Mouse (Mus musculus): ENCODE measurements around the gene Asxl2.
"Not testable (repeated sequence)": the region's sequence is repeated elsewhere in the genome, so short reads cannot be mapped to it uniquely, and the experiment has no call there.

The Asxl2 gene

GRCm38 (mm10) chr12:3426530-3427034 lies at the start of gene Asxl2:
TSS of gene Asxl2 (plus strand) at chr12:3426857.
- peak; percentile 99 for DNase-seq (ENCODE audit: low read depth, low spot score)

DNA sequence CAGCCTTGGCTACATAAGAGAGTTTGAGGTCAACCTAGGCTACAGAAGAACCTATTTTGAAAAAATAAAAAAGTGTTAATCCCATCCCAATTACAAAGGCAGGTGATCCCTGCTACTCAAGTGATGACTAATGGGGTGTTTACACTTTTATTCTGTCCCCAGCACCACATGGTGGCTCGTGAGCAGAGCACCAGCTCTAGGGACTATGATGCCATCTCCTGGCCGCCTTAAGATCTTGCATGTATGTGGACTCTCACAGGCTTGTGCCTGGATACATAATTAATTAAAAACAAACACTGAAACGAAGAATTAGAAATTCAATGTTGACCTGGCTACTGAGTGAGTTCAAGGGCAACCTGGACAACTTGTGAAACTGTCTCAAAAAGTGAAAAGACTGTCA lies 49.5 kb upstream of the Asxl2 start:
- DNase-seq (ENCODE audit: low read depth, low spot score): no peak

DNA sequence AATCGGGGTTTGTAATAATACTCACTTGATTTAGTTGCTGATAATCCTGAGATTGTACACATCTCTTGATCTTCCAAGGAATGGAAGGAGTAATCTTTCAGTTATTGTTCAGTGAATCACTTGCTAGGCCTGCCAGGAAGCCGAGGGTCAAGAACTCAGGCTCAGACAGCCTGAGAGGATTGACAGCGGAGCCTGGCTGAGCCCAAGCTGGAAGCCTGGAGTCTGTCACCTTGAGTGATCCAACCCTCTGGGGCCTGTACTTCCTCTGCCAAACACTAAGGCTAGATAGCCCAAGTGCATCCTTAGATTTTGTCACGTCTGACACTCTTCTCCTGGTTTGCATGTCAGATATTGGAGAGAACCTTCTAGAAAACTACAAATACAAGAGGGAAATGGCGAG lies 48.9 kb upstream of the Asxl2 start:
- no peak for DNase-seq (ENCODE audit: low read depth, low spot score)

DNA sequence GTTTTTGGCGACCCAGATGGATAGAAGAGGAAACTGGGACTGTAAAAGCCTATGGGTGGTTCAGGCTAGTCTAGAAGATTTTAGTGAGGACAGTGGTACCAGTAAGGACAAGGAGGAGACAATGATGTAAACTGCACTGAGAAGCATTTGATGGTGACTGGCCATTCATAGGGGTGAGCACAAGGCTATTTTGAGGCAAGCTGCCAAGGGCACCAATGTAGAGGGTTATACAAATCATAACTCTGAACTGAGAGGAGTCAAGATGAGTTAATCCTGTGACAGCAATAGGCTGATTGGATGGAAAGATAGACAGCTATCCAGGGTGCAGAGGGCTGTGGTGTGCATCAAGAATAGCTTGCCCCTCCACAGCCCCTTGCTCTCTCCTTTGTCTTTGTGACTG lies 41.8 kb upstream of the Asxl2 start:
- DNase-seq (ENCODE audit: low read depth, low spot score): no peak

GRCm38 (mm10) chr12:3385271-3385670 lies 41.4 kb upstream of the Asxl2 start:
- DNase-seq (ENCODE audit: low read depth, low spot score): no peak

DNA sequence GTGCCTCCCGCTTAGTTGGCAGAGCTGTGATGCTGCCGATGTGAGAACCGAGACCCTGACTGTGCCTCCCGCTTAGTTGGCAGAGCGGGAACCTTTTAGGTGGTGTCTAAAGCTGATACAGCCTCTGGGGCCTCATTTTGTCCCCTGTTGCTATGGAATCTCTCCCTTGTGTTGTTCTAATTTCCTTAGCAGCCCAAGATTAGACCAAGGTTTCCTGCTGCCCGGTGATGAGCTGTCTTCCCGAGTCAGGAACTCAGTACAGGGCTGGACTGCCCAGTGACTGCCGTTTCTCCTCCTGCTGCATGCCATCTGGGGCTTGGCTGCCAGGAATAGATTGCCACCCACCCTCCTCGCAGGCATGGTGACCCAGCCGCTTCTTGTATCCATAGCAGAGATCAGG lies 40.7 kb upstream of the Asxl2 start:
- DNase-seq (ENCODE audit: low read depth, low spot score): no peak

DNA sequence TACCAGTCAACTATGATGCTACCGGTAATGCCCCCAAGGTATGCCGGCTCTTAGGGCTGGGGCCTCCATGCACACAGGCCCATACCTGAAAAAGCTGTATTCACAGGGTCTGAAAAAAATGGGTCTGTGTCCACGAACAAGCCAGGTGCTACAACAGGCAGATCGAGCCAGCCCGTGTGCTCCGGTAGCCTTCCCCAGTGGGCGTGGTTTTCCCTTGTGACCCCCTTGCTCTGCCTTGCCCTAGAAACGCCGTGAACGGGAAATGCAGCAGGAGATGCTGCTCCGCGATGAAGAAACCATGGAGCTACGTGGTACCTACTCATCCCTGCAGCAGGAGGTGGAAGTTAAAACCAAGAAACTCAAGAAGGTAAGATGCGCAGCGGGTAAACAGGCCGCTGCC lies 38.8 kb upstream of the Asxl2 start:
- no peak for DNase-seq (ENCODE audit: low read depth, low spot score)

DNA sequence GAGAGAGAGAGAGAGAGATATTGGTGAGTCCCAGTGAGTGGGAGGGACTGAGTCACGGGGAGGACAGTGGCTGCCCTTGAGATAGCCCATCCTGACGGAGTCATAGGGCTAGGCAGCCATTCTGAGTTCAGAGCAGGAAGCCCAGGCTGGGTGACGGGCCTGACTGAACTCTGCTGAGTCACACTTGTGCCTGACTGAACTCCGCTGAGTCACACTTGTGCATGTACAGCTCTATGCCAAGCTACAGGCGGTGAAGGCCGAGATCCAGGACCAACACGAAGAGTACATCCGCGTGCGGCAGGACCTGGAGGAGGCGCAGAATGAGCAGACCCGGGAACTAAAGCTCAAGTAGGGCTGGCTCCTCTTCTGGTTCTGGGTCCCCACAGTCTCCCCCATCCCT lies 37.3 kb upstream of the Asxl2 start:
- no peak for DNase-seq (ENCODE audit: low read depth, low spot score)

DNA sequence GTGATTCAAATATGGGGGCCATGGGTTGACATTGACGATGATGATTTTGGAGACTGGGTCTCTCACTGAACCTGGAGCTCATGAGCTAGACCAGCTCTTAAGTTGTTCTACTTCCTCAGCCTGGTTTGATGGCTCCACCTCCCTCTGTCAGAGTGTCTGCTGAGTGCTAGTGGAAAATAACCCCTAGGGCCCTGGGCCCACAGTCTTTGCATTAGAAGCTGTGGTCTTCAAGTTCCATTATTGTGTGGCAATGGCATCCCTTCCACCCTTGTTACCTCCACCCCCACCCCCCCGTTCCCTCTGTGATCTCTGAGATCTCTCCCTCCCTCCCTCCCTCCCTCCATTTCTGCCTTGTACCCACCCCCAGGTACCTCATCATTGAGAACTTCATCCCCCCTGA lies 36.6 kb upstream of the Asxl2 start:
- no peak for DNase-seq (ENCODE audit: low read depth, low spot score)

- DNase-seq (ENCODE audit: low read depth, low spot score): peak; percentile 82
Observed at GRCm38 (mm10) chr12:3390577-3391262, 35.9 kb upstream of the Asxl2 start.

- no peak for DNase-seq (ENCODE audit: low read depth, low spot score)
Observed at GRCm38 (mm10) chr12:3391276-3391675, 35.4 kb upstream of the Asxl2 start.

DNA sequence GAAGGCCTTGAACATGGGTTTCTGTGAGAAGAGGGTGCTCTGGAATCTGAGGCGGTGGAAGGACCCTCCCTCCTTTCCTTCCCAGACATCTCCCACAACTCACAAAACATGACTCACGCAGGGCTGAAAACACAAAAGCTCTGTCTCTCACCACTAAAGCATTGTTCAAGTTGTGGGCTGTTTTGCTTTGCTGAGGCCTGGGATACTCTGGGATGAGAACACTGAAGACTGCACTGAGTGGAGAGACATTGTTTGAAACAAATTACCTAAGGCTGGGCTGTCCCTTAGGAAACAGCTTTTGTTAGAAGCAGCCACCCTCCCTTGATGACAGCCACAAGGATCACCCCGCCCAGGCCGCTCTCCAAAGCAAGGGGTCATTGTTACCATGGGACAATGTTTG lies 33.5 kb upstream of the Asxl2 start:
- no peak for DNase-seq (ENCODE audit: low read depth, low spot score)

- no peak for DNase-seq (ENCODE audit: low read depth, low spot score)
Observed at GRCm38 (mm10) chr12:3396931-3397330, 29.7 kb upstream of the Asxl2 start.

DNA sequence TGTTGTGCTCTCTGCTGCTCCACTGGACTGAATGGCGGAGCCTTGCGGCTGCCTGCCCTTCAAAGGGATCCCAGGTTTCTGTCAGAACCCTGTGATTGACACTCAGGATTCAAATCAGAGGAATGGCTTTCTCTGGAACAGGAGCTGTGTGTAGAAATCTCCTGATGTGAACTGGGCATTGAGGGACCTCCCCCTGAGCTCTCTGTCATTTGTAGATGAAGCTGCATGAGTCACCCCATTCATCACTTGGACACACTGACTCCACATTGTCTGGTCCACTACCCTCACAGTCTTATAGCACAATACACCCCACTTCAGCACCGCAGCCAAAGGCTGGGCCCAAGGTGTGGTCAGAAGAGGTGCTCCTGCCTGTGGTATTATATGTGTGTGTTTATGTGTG lies 21.0 kb upstream of the Asxl2 start:
- DNase-seq (ENCODE audit: low read depth, low spot score): not testable (repeated sequence)

GRCm38 (mm10) chr12:3406585-3406984 lies 20.1 kb upstream of the Asxl2 start:
- peak; percentile 21 for DNase-seq (ENCODE audit: low read depth, low spot score)

DNA sequence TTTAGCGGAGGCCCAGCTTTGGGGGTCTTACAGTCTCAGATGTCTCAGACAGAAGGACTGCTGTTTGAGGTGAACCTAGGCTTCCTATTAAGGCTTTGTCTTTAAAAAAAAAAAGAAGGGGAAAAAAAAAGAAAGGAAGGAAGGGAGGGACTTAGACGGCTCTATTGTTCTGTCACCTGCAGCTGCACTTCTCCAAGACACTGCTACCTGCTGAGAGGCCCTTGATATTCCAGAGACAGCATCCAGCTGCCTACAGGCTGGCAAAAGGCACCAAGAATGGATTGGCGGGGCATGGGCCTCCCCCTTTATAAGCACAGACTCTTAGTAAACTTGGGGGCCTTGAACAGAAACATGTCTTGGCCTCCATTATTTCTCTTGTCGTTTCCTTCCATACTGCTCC lies 11.7 kb upstream of the Asxl2 start:
- DNase-seq (ENCODE audit: low read depth, low spot score): no peak

DNA sequence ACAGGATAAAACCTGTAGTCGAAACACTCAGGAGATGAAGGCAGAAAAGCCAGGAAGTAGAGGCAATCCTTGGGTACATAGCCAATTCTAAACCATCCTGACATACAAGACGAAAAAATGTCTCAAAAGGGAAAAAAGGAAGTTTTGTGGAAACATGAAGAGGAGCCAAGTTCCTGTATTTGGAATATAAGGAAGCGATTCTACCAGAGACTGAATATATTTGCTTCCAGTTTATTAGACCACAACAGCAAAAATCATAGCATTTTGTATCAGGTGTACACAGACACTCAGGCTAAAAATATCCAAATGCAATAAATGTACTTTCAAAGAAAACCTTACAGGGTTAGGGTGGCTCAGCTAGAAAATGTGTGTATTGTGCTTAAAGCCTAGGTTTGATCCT lies 7.9 kb upstream of the Asxl2 start:
- DNase-seq (ENCODE audit: low read depth, low spot score): no peak

GRCm38 (mm10) chr12:3420519-3420918 lies 6.1 kb upstream of the Asxl2 start:
- no peak for DNase-seq (ENCODE audit: low read depth, low spot score)

DNA sequence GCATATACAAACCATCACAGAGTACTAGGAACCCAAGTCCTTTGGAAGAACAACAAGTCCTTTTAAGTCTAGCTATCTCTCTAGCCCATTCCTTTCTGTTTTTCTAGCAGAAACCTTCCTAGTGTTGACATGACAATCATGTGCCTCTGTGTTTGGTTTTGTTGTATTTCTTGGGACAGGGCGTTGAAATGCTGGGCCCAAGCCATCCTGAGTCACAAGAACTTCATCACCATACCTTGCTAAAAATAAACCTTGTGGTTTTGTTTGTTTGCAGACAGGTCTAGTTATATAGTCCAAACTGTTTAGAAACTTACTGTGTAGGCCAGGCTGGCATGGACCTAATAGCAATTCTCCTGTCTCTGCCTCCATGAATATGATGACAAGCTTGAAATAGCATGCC lies 3.9 kb upstream of the Asxl2 start:
- DNase-seq (ENCODE audit: low read depth, low spot score): no peak

DNA sequence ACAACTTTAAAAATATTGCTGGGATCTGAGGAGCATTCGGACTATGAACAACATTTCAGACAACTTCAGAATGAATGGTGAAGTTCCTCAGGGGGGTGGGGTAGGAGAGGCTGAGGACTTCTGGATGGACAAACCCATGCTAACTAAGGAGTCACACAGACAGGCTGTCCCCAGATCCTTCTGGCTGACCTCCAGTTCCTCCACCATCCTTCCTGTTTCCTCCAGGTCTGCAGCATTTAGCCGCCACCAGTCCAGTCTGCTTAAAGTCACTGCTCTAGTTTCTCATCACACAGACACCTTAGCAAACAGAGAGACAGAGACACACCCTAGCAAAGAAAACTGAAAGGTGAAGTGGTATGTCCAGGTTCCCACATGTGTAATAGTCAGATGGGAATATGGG lies 2.5 kb upstream of the Asxl2 start:
- no peak for DNase-seq (ENCODE audit: low read depth, low spot score)

GRCm38 (mm10) chr12:3425375-3426341 lies 999 bp upstream of the Asxl2 start:
- DNase-seq (ENCODE audit: low read depth, low spot score): peak; percentile 62

DNA sequence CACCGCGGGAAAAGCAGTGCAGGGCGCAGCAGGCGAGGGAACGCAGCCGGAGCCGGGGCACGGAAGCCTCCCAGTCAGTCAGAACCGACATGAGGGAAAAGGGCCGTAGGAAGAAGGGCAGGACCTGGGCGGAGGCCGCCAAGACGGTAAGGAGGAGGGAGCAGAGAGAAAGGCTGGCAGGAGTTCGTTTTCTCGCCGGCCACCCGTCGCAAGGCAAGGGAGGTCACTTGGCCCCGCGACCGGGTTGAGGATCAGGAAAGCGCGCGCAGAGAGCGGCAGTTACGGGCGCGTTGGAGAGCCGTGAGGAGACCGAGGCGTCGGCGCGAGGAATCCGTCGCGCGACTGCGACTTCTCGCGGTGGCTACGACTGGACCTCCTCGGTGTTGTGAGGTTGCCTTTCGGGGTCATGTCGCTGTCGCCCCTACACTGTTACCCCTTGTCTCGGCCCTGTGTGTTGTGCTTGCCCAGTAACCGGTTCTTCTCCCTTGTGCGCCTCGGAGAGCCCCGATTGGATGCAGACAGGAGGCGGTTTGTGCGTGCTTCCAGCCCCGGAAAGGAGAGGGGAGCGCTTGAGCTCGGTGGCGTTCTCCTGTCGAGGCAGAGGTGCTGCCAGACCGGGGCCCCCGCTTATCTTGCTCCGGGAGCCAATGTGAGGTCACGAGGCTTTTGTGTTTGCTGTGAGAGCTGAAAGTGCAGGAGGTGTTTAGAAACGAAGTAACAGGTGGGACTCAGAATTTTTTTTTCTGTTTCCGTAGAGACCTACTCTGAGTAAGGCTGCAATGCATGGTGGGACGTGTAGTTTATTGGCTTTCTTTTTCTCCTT lies 621 bp downstream of the Asxl2 start:
- DNase-seq (ENCODE audit: low read depth, low spot score): peak; percentile 68
